Mouse (Mus musculus) C2C12 (cell line): ENCODE results near the gene Ndufb6.

Experiments used
- CTCF ChIP-seq: IDR thresholded peaks from one replicate; pipeline ENCODE4 v1.5.1; 2011; ENCODE audit not compliant: control insufficient read depth, insufficient read depth, insufficient read length
- MAX ChIP-seq: IDR thresholded peaks from one replicate; pipeline ENCODE4 v1.6.1; 2011; ENCODE audit warnings: mild to moderate bottlenecking, control low read depth
- MYOD1 ChIP-seq: IDR thresholded peaks from one replicate; pipeline ENCODE4 v1.6.1; 2011; ENCODE audit warnings: low read depth; ENCODE audit not compliant: control insufficient read depth, insufficient read length
- USF1 ChIP-seq: IDR thresholded peaks from one replicate; pipeline ENCODE4 v1.6.1; 2011; ENCODE audit warnings: low read depth, mild to moderate bottlenecking, control low read depth, moderate library complexity

DNA sequence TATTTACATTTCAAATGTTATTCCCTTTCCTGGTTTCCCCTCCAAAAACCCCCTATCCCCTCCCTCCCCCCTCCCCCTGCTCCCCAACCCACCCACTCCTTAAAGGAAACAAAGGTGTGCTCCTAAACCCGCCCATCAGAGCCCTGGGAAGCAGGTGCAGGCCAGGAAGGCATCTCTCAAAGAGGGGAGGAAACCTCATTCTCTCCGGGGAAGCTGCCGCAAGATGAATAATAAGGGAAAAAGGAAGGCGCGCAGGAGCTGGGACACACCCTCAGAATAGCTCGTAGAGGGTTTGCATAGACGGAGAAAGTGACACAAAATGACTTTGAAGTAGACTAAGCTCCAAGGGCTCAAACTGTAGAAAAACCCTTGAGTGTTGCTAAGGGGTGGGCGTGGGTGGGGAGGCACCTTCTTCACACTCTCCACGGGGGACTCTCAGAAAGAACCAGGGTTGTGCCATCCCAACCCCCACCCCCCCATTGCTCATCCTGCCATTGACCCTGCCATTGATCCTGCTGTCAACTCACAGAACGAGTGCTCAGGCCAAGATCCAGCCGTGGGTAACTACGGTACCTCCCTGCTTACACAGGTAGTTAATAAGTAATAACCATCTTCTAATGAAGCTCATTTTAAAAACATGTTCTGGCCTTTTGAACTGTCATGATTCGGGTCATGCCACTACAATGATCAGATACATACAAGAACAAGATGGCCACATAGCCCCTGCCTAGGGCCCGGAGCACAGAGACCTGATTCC lies 58.0 kb downstream of the Ndufb6 start:
- TF ChIP-seq USF1 (no peak), CTCF (no peak), MAX (no peak), MYOD1 (no peak)
